Mouse (Mus musculus) neural tube, embryonic 13.5 days (tissue): ENCODE measurements around the gene Rcan1. TPM values are rescaled to one million over a fixed set of nuclear protein-coding genes. Genes with fewer than 3 reads are reported as not detected.
A peak's percentile ranks its signal among the peaks of the same experiment; 100 is the strongest.

ENCODE experiments used
- ATAC-seq: fragments of 200-750 bp; cut with Nextera tagmentation; 2 replicates; pipeline ENCODE4 v1.8.0; 2017; ENCODE audit warnings: low read depth, mild to moderate bottlenecking, moderate TSS enrichment, moderate library complexity
- H3K27ac ChIP-seq: fragments of 300-500 bp; sonication (generic); replicated peaks from 2 replicates; pipeline ENCODE4 v1.5.1; 2015; ENCODE audit warnings: moderate library complexity, mild to moderate bottlenecking, inconsistent platforms
- H3K27me3 ChIP-seq: fragments of 300-500 bp; sonication (generic); 2 replicates; pipeline ENCODE4 v1.6.1; 2015; ENCODE audit warnings: mild to moderate bottlenecking, inconsistent platforms
- H3K36me3 ChIP-seq: fragments of 300-500 bp; sonication (generic); 2 replicates; pipeline ENCODE4 v1.6.1; 2015; ENCODE audit warnings: mild to moderate bottlenecking, inconsistent platforms
- H3K4me1 ChIP-seq: fragments of 300-500 bp; sonication (generic); replicated peaks from 2 replicates; pipeline ENCODE4 v1.6.1; 2015; ENCODE audit warnings: inconsistent platforms
- H3K4me2 ChIP-seq: fragments of 300-500 bp; sonication (generic); 2 replicates; pipeline ENCODE4 v1.6.1; 2015; ENCODE audit warnings: inconsistent platforms, mild to moderate bottlenecking, moderate library complexity
- H3K4me3 ChIP-seq: fragments of 300-500 bp; sonication (generic); 2 replicates; pipeline ENCODE4 v1.5.1; 2015; ENCODE audit warnings: mild to moderate bottlenecking, inconsistent platforms
- H3K9ac ChIP-seq: fragments of 300-500 bp; sonication (generic); 2 replicates; pipeline ENCODE4 v1.6.1; 2015; ENCODE audit warnings: moderate library complexity, mild to moderate bottlenecking, inconsistent platforms
- H3K9me3 ChIP-seq: fragments of 300-500 bp; sonication (generic); 2 replicates; pipeline ENCODE4 v1.6.1; 2016; ENCODE audit warnings: inconsistent platforms
- WGBS: fragments of 180-500 bp; shearing (Covaris S2); methylation state at CpG from one replicate; pipeline ENCODE4 v1.1.7; 2015; 5-methylcytosine and 5-hydroxymethylcytosine counted together
- polyA plus RNA-seq: library from polyadenylated mRNA; unstranded; fragments of >200 nt; fragmentation: Nextera tagmentation; extraction: Ambion mirVana; gene quantifications from 2 replicates; pipeline ENCODE4 v1.2.1, GENCODE M21; 2015

The Rcan1 gene
- polyA plus RNA-seq, 1 experiment from 2014 or later: 60.2 TPM

- no peak overlapping the region for H3K4me2 ChIP-seq
- no peaks in the 10 kb centered on the region for H3K27me3 ChIP-seq
- H3K4me3 ChIP-seq: no peak overlapping the region
- no peak for ATAC-seq
- no peak overlapping the region for H3K9ac ChIP-seq
- H3K36me3 ChIP-seq: peaks cover 3% of the 10 kb centered on the region; the same call in 1 of the 2 replicates
- H3K27ac ChIP-seq: no peak overlapping the region
- H3K9me3 ChIP-seq: no peaks in the 10 kb centered on the region
- peaks cover 9% of the 10 kb centered on the region; the same call in 1 of the 2 replicates for H3K4me1 ChIP-seq
- WGBS: 93% methylated on average over 14 of the region's 14 CpGs
These were observed 21.6 kb downstream of the Rcan1 start for GRCm38 (mm10) chr16:92449080-92449479.

GRCm38 (mm10) chr16:92445377-92445776 is 25.3 kb downstream of the Rcan1 start:
- H3K4me2 ChIP-seq: no peak overlapping the region
- H3K4me1 ChIP-seq: peaks cover 33% of the 10 kb centered on the region
- H3K9ac ChIP-seq: 0 out of 2 replicates have a peak overlapping the region, but pooled peaks have one; percentile 5
- H3K36me3 ChIP-seq: no peaks in the 10 kb centered on the region
- H3K9me3 ChIP-seq: no peaks in the 10 kb centered on the region
- H3K27ac ChIP-seq: no peak overlapping the region
- no peak for ATAC-seq
- no peaks in the 10 kb centered on the region for H3K27me3 ChIP-seq
- H3K4me3 ChIP-seq: no peak overlapping the region
- WGBS: 65% methylated on average over 10 of the region's 10 CpGs

- Histone ChIP-seq H3K4me2 (no peak overlapping the region), H3K9ac (0 out of 2 replicates have a peak overlapping the region, but pooled peaks have one; percentile 22), H3K27me3 (no peaks in the 10 kb centered on the region), H3K27ac (no peak overlapping the region), H3K36me3 (no peaks in the 10 kb centered on the region), H3K9me3 (no peaks in the 10 kb centered on the region), H3K4me3 (no peak overlapping the region), H3K4me1 (peaks cover 38% of the 10 kb centered on the region)
- 77% methylated on average over 13 of the region's 13 CpGs for WGBS
- no peak for ATAC-seq
These were observed 27.0 kb downstream of the Rcan1 start for GRCm38 (mm10) chr16:92443644-92444113.

- Histone ChIP-seq H3K9me3 (no peaks in the 10 kb centered on the region), H3K36me3 (no peaks in the 10 kb centered on the region), H3K4me2 (no peak overlapping the region), H3K4me1 (peaks cover 42% of the 10 kb centered on the region), H3K27ac (no peak overlapping the region), H3K4me3 (no peak overlapping the region), H3K27me3 (no peaks in the 10 kb centered on the region), H3K9ac (no peak overlapping the region)
- no peak for ATAC-seq
- WGBS: 93% methylated on average over 4 of the region's 4 CpGs
These were observed 27.7 kb downstream of the Rcan1 start for GRCm38 (mm10) chr16:92442946-92443345.

GRCm38 (mm10) chr16:92442150-92442549 is 28.5 kb downstream of the Rcan1 start:
- no peak for ATAC-seq
- 90% methylated on average over 11 of the region's 11 CpGs for WGBS
- no peak overlapping the region for H3K27ac ChIP-seq

GRCm38 (mm10) chr16:92441203-92441602 is 29.5 kb downstream of the Rcan1 start:
- H3K9ac ChIP-seq: no peak overlapping the region
- WGBS: 65% methylated on average over 3 of the region's 3 CpGs
- no peak overlapping the region for H3K4me2 ChIP-seq
- no peaks in the 10 kb centered on the region for H3K9me3 ChIP-seq
- peaks cover 43% of the 10 kb centered on the region for H3K4me1 ChIP-seq
- no peaks in the 10 kb centered on the region for H3K27me3 ChIP-seq
- H3K4me3 ChIP-seq: no peak overlapping the region
- no peak for ATAC-seq
- H3K27ac ChIP-seq: no peak overlapping the region
- H3K36me3 ChIP-seq: no peaks in the 10 kb centered on the region

More at GRCm38 (mm10) chr16:92442150-92442549, 28.5 kb downstream of the Rcan1 start:
- H3K9me3 ChIP-seq: no peaks in the 10 kb centered on the region
- H3K4me1 ChIP-seq: peaks cover 43% of the 10 kb centered on the region
- H3K27me3 ChIP-seq: no peaks in the 10 kb centered on the region
- no peak overlapping the region for H3K4me2 ChIP-seq
- no peak overlapping the region for H3K9ac ChIP-seq
- H3K36me3 ChIP-seq: no peaks in the 10 kb centered on the region
- H3K4me3 ChIP-seq: no peak overlapping the region

GRCm38 (mm10) chr16:92440229-92440628 is 30.4 kb downstream of the Rcan1 start:
- no peaks in the 10 kb centered on the region for H3K36me3 ChIP-seq
- ATAC-seq: no peak
- 73% methylated on average over 8 of the region's 8 CpGs for WGBS
- H3K9me3 ChIP-seq: no peaks in the 10 kb centered on the region
- H3K27ac ChIP-seq: no peak overlapping the region
- no peak overlapping the region for H3K4me3 ChIP-seq
- H3K4me2 ChIP-seq: no peak overlapping the region
- peaks cover 46% of the 10 kb centered on the region for H3K4me1 ChIP-seq
- no peak overlapping the region for H3K9ac ChIP-seq
- no peaks in the 10 kb centered on the region for H3K27me3 ChIP-seq

GRCm38 (mm10) chr16:92439775-92440174 is 30.9 kb downstream of the Rcan1 start:
- WGBS: 71% methylated on average over 2 of the region's 2 CpGs
- no peaks in the 10 kb centered on the region for H3K36me3 ChIP-seq
- no peak overlapping the region for H3K27ac ChIP-seq
- ATAC-seq: no peak
- no peak overlapping the region for H3K4me2 ChIP-seq
- no peak overlapping the region for H3K9ac ChIP-seq
- no peak overlapping the region for H3K4me3 ChIP-seq
- no peaks in the 10 kb centered on the region for H3K27me3 ChIP-seq
- peaks cover 48% of the 10 kb centered on the region for H3K4me1 ChIP-seq
- no peaks in the 10 kb centered on the region for H3K9me3 ChIP-seq

GRCm38 (mm10) chr16:92435431-92435985 is 35.2 kb downstream of the Rcan1 start:
- no peak for ATAC-seq
- no peak overlapping the region for H3K27ac ChIP-seq

GRCm38 (mm10) chr16:92433176-92433575 is 37.5 kb downstream of the Rcan1 start:
- Histone ChIP-seq H3K36me3 (peaks cover 18% of the 10 kb centered on the region), H3K4me1 (peaks cover 21% of the 10 kb centered on the region), H3K4me2 (no peak overlapping the region), H3K27me3 (no peaks in the 10 kb centered on the region), H3K9ac (no peak overlapping the region), H3K9me3 (no peaks in the 10 kb centered on the region), H3K27ac (no peak overlapping the region), H3K4me3 (no peak overlapping the region)
- no peak for ATAC-seq
- WGBS: 97% methylated on average over 3 of the region's 3 CpGs

More at GRCm38 (mm10) chr16:92435431-92435985, 35.2 kb downstream of the Rcan1 start:
- WGBS: 84% methylated on average over 18 of the region's 18 CpGs
- no peaks in the 10 kb centered on the region for H3K27me3 ChIP-seq
- peaks cover 18% of the 10 kb centered on the region; the same call in 1 of the 2 replicates for H3K4me1 ChIP-seq
- H3K36me3 ChIP-seq: peaks cover 18% of the 10 kb centered on the region
- H3K4me2 ChIP-seq: no peak overlapping the region
- H3K9me3 ChIP-seq: no peaks in the 10 kb centered on the region
- no peak overlapping the region for H3K4me3 ChIP-seq
- H3K9ac ChIP-seq: no peak overlapping the region

- no peaks in the 10 kb centered on the region for H3K9me3 ChIP-seq
- no peak overlapping the region for H3K27ac ChIP-seq
- WGBS: 95% methylated on average over 8 of the region's 8 CpGs
- H3K27me3 ChIP-seq: no peaks in the 10 kb centered on the region
- no peak overlapping the region for H3K4me2 ChIP-seq
- no peak for ATAC-seq
- H3K36me3 ChIP-seq: peaks cover 18% of the 10 kb centered on the region
- peaks cover 35% of the 10 kb centered on the region for H3K4me1 ChIP-seq
- H3K4me3 ChIP-seq: no peak overlapping the region
- H3K9ac ChIP-seq: no peak overlapping the region
These were observed 39.9 kb downstream of the Rcan1 start for GRCm38 (mm10) chr16:92430731-92431130.

GRCm38 (mm10) chr16:92428197-92428950 is 42.3 kb downstream of the Rcan1 start:
- H3K36me3 ChIP-seq: peaks cover 11% of the 10 kb centered on the region
- no peak for ATAC-seq
- H3K27ac ChIP-seq: peak overlapping the region; percentile 49; the same call in 1 of the 2 replicates
- WGBS: 66% methylated on average over 19 of the region's 19 CpGs
- peaks cover 41% of the 10 kb centered on the region for H3K4me1 ChIP-seq
- no peak overlapping the region for H3K4me2 ChIP-seq
- no peak overlapping the region for H3K4me3 ChIP-seq
- H3K27me3 ChIP-seq: no peaks in the 10 kb centered on the region
- H3K9me3 ChIP-seq: no peaks in the 10 kb centered on the region
- no peak overlapping the region for H3K9ac ChIP-seq
